Mouse (Mus musculus) heart, embryonic 16.5 days (tissue): ENCODE data around the gene Arpc2. TPM values are rescaled to one million over a fixed set of nuclear protein-coding genes. Genes with fewer than 3 reads are reported as not detected.

Experiments used
- ATAC-seq: fragments of 200-750 bp; cut with Nextera tagmentation; replicated peaks from 2 replicates; pipeline ENCODE4 v1.8.0; 2017; ENCODE audit warnings: moderate number of reproducible peaks; ENCODE audit not compliant: insufficient read depth, low FRiP score; ENCODE audit errors: extremely low read depth
- H3K27ac ChIP-seq: fragments of 300-500 bp; sonication (generic); 2 replicates; pipeline ENCODE4 v1.5.1; 2014; ENCODE audit warnings: mild to moderate bottlenecking, low read length, control low read depth, moderate library complexity
- H3K27me3 ChIP-seq: fragments of 300-500 bp; sonication (generic); 2 replicates; pipeline ENCODE4 v1.6.1; 2014; ENCODE audit warnings: low read length, mixed read lengths; ENCODE audit not compliant: control insufficient read depth, insufficient read depth
- H3K36me3 ChIP-seq: fragments of 300-500 bp; sonication (generic); 2 replicates; pipeline ENCODE4 v1.6.1; 2014; ENCODE audit not compliant: control insufficient read depth, insufficient read depth
- H3K4me1 ChIP-seq: fragments of 300-500 bp; sonication (generic); 2 replicates; pipeline ENCODE4 v1.6.1; 2014; ENCODE audit warnings: low read length, mixed read lengths; ENCODE audit not compliant: control insufficient read depth, insufficient read depth
- H3K4me2 ChIP-seq: fragments of 300-500 bp; sonication (generic); 2 replicates; pipeline ENCODE4 v1.6.1; 2014; ENCODE audit warnings: low read depth, mild to moderate bottlenecking, control low read depth, low read length
- H3K4me3 ChIP-seq: fragments of 300-500 bp; sonication (generic); 2 replicates; pipeline ENCODE4 v1.5.1; 2014; ENCODE audit warnings: mild to moderate bottlenecking, control low read depth, low read length
- H3K9ac ChIP-seq: fragments of 300-500 bp; sonication (generic); 2 replicates; pipeline ENCODE4 v1.6.1; 2014; ENCODE audit warnings: low read length, control low read depth
- H3K9me3 ChIP-seq: fragments of 300-500 bp; sonication (generic); replicated peaks from 2 replicates; pipeline ENCODE4 v1.6.1; 2016; ENCODE audit warnings: low read length; ENCODE audit not compliant: control insufficient read depth
- WGBS: fragments of 180-500 bp; shearing (Covaris S2); extraction: QIAGEN DNeasy Blood & Tissue Kit; methylation state at CpG from one replicate; pipeline ENCODE4 v1.1.7; 2014; 5-methylcytosine and 5-hydroxymethylcytosine counted together
- polyA plus RNA-seq: library from polyadenylated mRNA; unstranded; fragments of >200 nt; fragmentation: Nextera tagmentation; extraction: Ambion mirVana; gene quantifications from 2 replicates; pipeline ENCODE4 v1.2.1, GENCODE M21; 2015

The Arpc2 gene
- polyA plus RNA-seq, result 415 and 472 TPM in 2 replicates

- Histone ChIP-seq H3K4me3 (peak within 1 kb of the TSS; percentile 67), H3K4me1 (peaks cover 33% of the 10 kb centered on the region), H3K4me2 (peak within 1 kb of the TSS; percentile 86), H3K9ac (peak within 1 kb of the TSS; percentile 88), H3K36me3 (no peaks in the 10 kb centered on the region), H3K27ac (peak within 1 kb of the TSS; percentile 93), H3K27me3 (no peaks in the 10 kb centered on the region), H3K9me3 (no peaks in the 10 kb centered on the region)
- ATAC-seq, result peak; percentile 89
- 2% methylated on average over 54 of the region's 55 CpGs for WGBS
Measured at GRCm38 (mm10) chr1:74235938-74236589, at the start of gene Arpc2. Gene Arpc2, plus strand, starts transcription at chr1:74236084.

DNA sequence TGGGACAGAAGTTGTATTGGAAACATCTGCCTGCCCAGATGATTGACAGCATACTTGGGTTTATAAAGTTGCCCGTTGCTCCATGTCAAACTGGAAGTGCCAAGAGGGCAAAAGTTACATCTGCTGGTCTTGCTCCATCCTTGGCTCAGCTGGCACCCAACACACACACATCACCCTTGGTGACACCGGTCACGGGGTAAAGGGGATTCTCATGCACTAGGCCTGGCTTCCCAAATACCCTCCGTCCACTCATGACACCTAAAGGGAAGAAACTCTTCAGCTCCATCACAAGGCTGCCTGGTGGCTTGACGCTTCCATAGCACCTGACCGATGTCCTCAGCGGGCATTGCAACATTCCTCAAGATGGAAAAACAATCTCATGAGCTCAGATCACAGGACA is 45.4 kb upstream of the Arpc2 start:
- no peak overlapping the region for H3K27ac ChIP-seq
- WGBS, result 86% methylated on average over 7 of the region's 7 CpGs
- H3K4me1 ChIP-seq, result no peaks in the 10 kb centered on the region

DNA sequence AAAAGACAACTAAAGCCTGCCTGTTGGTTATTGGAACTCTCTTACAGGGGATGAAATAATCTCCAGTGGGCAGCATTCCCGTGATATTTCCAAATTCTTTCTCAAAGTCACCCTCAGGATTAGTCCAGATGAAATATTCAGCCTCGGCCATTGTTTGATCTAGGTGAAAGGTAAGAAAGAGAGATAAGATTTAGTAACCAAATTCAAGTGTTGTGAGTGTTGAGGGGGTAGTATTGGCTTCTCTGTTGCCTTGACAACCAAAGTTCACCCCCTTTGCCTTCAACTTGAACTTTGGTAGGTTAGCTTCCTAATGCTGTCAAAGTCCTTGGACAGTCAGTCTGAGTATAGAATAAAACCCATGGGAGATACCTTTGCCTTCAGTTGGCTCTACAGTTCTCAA is 43.2 kb upstream of the Arpc2 start:
- Histone ChIP-seq H3K36me3 (no peaks in the 10 kb centered on the region), H3K9ac (no peak overlapping the region), H3K27ac (no peak overlapping the region), H3K4me3 (no peak overlapping the region), H3K4me2 (no peak overlapping the region), H3K4me1 (no peaks in the 10 kb centered on the region), H3K9me3 (no peaks in the 10 kb centered on the region), H3K27me3 (no peaks in the 10 kb centered on the region)
- WGBS, result 65% methylated on average over 2 of the region's 2 CpGs
- no peak for ATAC-seq

More for the DNA sequence above, 45.4 kb upstream of the Arpc2 start:
- no peaks in the 10 kb centered on the region for H3K9me3 ChIP-seq
- H3K4me3 ChIP-seq, result no peak overlapping the region
- no peaks in the 10 kb centered on the region for H3K27me3 ChIP-seq
- no peak overlapping the region for H3K9ac ChIP-seq
- H3K36me3 ChIP-seq, result no peaks in the 10 kb centered on the region
- ATAC-seq, result no peak
- no peak overlapping the region for H3K4me2 ChIP-seq

DNA sequence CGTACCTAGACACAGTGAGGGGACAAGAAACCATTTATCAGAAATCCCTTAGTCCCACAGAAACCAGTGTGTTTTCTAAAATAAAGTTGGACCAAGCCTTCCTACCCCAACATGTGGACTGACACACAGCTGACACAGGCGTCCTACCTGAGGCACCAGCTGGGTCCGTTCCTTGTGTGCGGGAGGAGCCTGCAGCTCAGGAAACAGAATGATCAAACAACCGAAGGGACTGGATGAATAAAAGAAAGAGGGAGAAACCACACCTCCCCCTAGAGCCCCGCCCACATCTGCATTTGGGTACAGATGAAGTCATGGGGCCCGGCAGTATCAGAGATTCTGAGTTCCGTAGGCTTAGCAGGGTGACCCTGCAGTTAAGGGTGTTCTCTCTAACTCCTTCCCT is 41.4 kb upstream of the Arpc2 start, which contains the start of gene Cxcr1:
Cxcr1 (minus strand) TSS at position 187 of the 400 bp plus-strand sequence.
- H3K4me3 ChIP-seq, result no peak within 1 kb of the TSS
- WGBS, result 71% methylated on average over 8 of the region's 8 CpGs
- no peak for ATAC-seq
- H3K27ac ChIP-seq, result no peak within 1 kb of the TSS
- no peaks in the 10 kb centered on the region for H3K4me1 ChIP-seq
- no peaks in the 10 kb centered on the region for H3K9me3 ChIP-seq
- H3K36me3 ChIP-seq, result no peaks in the 10 kb centered on the region
- H3K4me2 ChIP-seq, result no peak within 1 kb of the TSS
- no peak within 1 kb of the TSS for H3K9ac ChIP-seq
- no peaks in the 10 kb centered on the region for H3K27me3 ChIP-seq

- WGBS, result 46% methylated on average over 7 of the region's 7 CpGs
- no peak for ATAC-seq
- H3K4me1 ChIP-seq, result no peaks in the 10 kb centered on the region
Measured at GRCm38 (mm10) chr1:74195961-74196360, 39.9 kb upstream of the Arpc2 start.

DNA sequence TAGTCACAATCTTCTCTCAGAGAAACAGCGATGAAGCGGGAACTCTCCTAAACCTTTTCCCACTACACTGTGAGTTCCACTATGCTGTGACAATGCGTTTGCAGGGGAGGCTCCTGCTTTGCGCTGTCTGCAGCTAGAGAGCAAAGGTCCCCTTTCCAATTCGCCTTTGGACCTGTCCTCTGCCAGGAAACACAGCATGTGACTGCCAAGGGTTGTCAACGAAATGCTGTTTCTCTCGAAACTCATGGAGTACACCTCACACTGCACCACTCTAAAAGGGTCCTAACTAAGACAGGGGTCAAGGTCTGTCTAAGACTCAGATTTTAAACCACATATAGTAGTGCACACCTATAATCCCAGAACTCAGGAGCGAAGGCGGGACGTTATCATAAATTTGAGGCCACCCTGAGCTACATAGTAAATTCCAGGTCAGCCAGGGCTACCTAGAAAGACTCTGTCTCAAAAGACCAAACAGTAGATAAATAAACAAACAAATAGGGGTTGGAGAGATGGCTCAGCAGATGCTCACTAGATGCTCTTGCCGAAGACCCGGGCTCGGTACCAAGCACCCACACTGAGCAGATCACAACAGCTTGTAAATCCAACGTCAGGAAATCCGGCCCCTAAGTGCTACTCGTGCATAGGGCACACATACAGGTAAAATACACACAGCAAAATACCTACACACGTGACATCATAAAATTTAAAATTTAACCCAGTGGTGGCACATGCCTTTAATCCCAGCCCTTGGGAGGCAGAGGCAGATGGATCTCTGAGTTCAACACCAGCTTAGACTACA is 39.1 kb upstream of the Arpc2 start:
- no peak overlapping the region for H3K27ac ChIP-seq
- ATAC-seq, result no peak
- H3K9me3 ChIP-seq, result no peaks in the 10 kb centered on the region
- H3K4me1 ChIP-seq, result no peaks in the 10 kb centered on the region
- H3K36me3 ChIP-seq, result no peaks in the 10 kb centered on the region
- 70% methylated on average over 17 of the region's 17 CpGs for WGBS
- H3K27me3 ChIP-seq, result no peaks in the 10 kb centered on the region
- no peak overlapping the region for H3K4me3 ChIP-seq
- no peak overlapping the region for H3K9ac ChIP-seq
- no peak overlapping the region for H3K4me2 ChIP-seq

More at GRCm38 (mm10) chr1:74195961-74196360, 39.9 kb upstream of the Arpc2 start:
- Histone ChIP-seq H3K36me3 (no peaks in the 10 kb centered on the region), H3K27ac (no peak overlapping the region), H3K4me2 (no peak overlapping the region), H3K9me3 (no peaks in the 10 kb centered on the region), H3K27me3 (no peaks in the 10 kb centered on the region), H3K9ac (no peak overlapping the region), H3K4me3 (no peak overlapping the region)

GRCm38 (mm10) chr1:74197726-74198470 is 38.0 kb upstream of the Arpc2 start:
- Histone ChIP-seq H3K9me3 (no peaks in the 10 kb centered on the region), H3K4me3 (no peak overlapping the region), H3K4me2 (no peak overlapping the region), H3K4me1 (no peaks in the 10 kb centered on the region), H3K27ac (no peak overlapping the region), H3K36me3 (no peaks in the 10 kb centered on the region), H3K9ac (no peak overlapping the region), H3K27me3 (no peaks in the 10 kb centered on the region)
- ATAC-seq, result no peak
- 82% methylated on average over 12 of the region's 12 CpGs for WGBS

DNA sequence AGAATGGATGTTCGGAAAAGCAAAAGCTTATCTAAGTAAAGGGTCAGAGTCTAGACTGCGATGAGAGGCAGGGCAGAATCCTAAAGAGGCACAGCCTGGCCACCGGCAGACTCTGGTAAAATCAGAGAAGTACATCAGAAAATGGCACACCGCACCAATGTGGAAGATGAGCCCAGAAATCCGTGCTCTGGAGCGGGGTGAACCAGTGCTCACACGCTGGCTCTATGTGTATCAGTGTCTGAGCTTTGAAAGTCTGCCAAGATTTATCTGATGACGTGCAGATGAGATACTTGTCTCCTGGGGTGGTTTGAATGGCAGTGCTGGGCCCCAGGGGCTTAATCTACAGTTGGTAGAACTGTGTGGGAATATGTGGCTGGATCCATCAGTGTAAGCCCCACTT is 36.8 kb upstream of the Arpc2 start:
- Histone ChIP-seq H3K9me3 (no peaks in the 10 kb centered on the region), H3K9ac (no peak overlapping the region)
- ATAC-seq, result no peak

More for the DNA sequence above, 36.8 kb upstream of the Arpc2 start:
- Histone ChIP-seq H3K4me2 (no peak overlapping the region), H3K4me3 (no peak overlapping the region), H3K4me1 (no peaks in the 10 kb centered on the region), H3K36me3 (no peaks in the 10 kb centered on the region), H3K27me3 (no peaks in the 10 kb centered on the region), H3K27ac (no peak overlapping the region)
- 65% methylated on average over 8 of the region's 8 CpGs for WGBS
